Mouse (Mus musculus): ENCODE measurements around the gene Accs. TPM values are rescaled to one million over a fixed set of nuclear protein-coding genes. Genes with fewer than 3 reads are reported as not detected.

Accs gene
- polyA plus RNA-seq, 1 experiment from 2014 or later: 5.8 TPM

DNA sequence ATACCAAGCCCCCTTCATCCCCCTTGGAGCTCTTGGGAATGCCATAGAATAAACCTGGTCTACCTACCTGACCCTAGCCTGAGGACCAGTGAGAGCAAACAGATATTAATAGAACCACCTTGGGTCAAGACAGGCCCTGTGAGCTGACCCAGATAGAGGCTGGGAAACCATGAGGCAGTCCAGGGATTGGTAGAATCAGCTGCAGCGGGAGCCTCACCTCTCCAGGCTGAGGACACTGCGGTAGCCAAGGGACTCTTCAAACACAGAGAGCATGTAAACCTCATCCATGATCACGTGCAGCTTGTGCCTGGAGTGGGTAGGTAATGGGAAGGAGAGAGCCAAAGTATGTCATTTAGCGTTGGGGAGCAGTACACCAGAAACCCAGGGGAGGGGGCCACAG lies 10.8 kb downstream of the Accs start:
- Histone ChIP-seq H3K4me1 (ENCODE audit: control insufficient read depth, insufficient read depth, low read length) (no peaks in the 10 kb centered on the region), H3K4me2 (no peak overlapping the region), H3K27ac (ENCODE audit: low read depth, low read length) (no peak overlapping the region), H3K9ac (ENCODE audit: low read length) (no peak overlapping the region), H3K4me3 (ENCODE audit: low read depth, low read length) (no peak overlapping the region), H3K27me3 (ENCODE audit: control insufficient read depth, insufficient read depth, low read length) (no peaks in the 10 kb centered on the region), H3K9me3 (ENCODE audit: control insufficient read depth, low read length) (no peaks in the 10 kb centered on the region), H3K36me3 (ENCODE audit: control insufficient read depth, insufficient read depth, low read length) (peaks cover 13% of the 10 kb centered on the region)
- DNase-seq (ENCODE audit: low spot score, missing footprints) (no peak), ATAC-seq (ENCODE audit: low FRiP score) (no peak)
- WGBS: 87% methylated on average over 4 of the region's 4 CpGs

DNA sequence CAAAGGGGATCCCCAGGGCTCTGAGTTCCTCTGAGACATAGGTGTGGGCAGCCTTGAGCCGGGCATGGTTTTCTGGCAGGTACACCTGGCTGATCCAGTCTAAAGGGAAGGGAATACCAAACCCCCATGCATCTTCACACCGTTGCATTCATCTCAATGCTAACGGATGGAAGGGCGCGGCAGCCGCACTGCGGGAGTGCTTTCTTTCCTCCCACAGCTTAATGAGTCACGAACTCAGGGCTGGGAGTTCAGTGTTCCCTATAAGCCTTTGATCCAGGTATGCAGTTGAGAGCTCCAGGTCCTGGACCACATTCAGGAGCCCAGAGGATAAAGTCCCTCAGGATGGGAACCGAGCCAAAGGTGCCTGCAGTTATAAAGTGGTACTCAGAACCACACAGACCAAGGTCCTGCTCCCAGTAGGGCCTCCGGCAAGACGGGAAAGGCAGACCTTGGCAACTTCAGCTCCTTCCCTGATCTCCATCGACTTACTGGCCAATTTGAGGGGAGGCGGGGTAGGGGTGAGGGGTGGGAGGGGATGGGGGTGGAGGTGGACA lies 13.4 kb downstream of the Accs start:
- ATAC-seq (ENCODE audit: low FRiP score) (no peak), DNase-seq (ENCODE audit: low spot score, missing footprints) (no peak)
- Histone ChIP-seq H3K4me2 (no peak overlapping the region), H3K27ac (ENCODE audit: low read depth, low read length) (no peak overlapping the region), H3K4me1 (ENCODE audit: control insufficient read depth, insufficient read depth, low read length) (no peaks in the 10 kb centered on the region), H3K9ac (ENCODE audit: low read length) (no peak overlapping the region), H3K9me3 (ENCODE audit: control insufficient read depth, low read length) (no peaks in the 10 kb centered on the region), H3K36me3 (ENCODE audit: control insufficient read depth, insufficient read depth, low read length) (peaks cover 11% of the 10 kb centered on the region), H3K27me3 (ENCODE audit: control insufficient read depth, insufficient read depth, low read length) (no peaks in the 10 kb centered on the region), H3K4me3 (ENCODE audit: low read depth, low read length) (no peak overlapping the region)
- 74% methylated on average over 13 of the region's 13 CpGs for WGBS

DNA sequence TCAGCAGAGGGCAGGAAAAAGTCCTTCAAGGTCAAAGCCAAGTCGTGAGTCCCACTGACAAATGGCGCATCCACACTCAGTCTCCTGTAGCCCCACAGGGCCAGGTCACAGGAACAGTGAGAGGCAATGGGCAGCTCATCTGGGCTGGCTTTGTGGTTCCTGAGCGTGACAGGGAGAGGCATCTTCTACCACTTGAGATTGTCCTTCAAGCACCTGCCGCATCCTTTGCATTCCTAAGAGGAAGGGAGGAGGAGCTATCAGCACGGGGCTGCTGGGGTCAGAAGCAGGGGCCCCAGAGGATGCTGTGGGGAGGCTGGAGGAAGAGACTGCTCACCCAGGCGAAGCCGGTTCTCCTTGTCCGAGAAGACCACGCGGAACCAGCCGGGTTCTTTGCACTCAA lies 14.1 kb downstream of the Accs start:
- no peaks in the 10 kb centered on the region for H3K27me3 ChIP-seq (ENCODE audit: control insufficient read depth, insufficient read depth, low read length)
- 85% methylated on average over 11 of the region's 11 CpGs for WGBS
- H3K4me1 ChIP-seq (ENCODE audit: control insufficient read depth, insufficient read depth, low read length): no peaks in the 10 kb centered on the region
- H3K4me2 ChIP-seq: no peak overlapping the region
- peaks cover 6% of the 10 kb centered on the region for H3K36me3 ChIP-seq (ENCODE audit: control insufficient read depth, insufficient read depth, low read length)
- no peak for DNase-seq (ENCODE audit: low spot score, missing footprints)
- H3K9me3 ChIP-seq (ENCODE audit: control insufficient read depth, low read length): no peaks in the 10 kb centered on the region
- no peak for ATAC-seq (ENCODE audit: low FRiP score)
- H3K27ac ChIP-seq (ENCODE audit: low read depth, low read length): no peak overlapping the region
- no peak overlapping the region for H3K9ac ChIP-seq (ENCODE audit: low read length)
- no peak overlapping the region for H3K4me3 ChIP-seq (ENCODE audit: low read depth, low read length)

DNA sequence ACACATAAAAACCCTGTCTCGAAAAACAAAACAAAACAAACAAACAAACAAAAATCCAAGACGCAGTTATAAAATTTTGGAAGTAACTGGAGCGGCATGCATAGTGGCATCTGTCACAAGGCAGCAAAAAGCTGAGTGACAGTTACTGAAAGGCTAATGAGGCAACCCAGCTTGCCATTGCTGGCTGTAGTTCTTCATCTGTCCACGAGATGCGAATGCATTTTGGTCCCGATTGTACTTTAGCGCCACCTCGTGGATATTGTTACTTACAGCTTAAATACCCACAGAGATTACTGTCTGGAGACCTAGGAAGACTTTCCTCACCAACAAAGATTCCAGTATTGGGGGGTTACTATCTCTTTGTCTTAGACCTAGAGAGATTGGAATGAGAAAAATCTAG lies 26.2 kb downstream of the Accs start:
- ATAC-seq (ENCODE audit: low FRiP score) (0 out of 2 replicates have a peak, but pooled peaks have one; percentile 40), DNase-seq (ENCODE audit: low spot score, missing footprints) (peak; percentile 96)
- Histone ChIP-seq H3K4me2 (no peak overlapping the region), H3K36me3 (ENCODE audit: control insufficient read depth, insufficient read depth, low read length) (no peaks in the 10 kb centered on the region), H3K9ac (ENCODE audit: low read length) (no peak overlapping the region), H3K9me3 (ENCODE audit: control insufficient read depth, low read length) (no peaks in the 10 kb centered on the region), H3K27me3 (ENCODE audit: control insufficient read depth, insufficient read depth, low read length) (no peaks in the 10 kb centered on the region), H3K4me1 (ENCODE audit: control insufficient read depth, insufficient read depth, low read length) (peaks cover 10% of the 10 kb centered on the region), H3K4me3 (ENCODE audit: low read depth, low read length) (no peak overlapping the region), H3K27ac (ENCODE audit: low read depth, low read length) (no peak overlapping the region)
- 19% methylated on average over 8 of the region's 8 CpGs for WGBS

DNA sequence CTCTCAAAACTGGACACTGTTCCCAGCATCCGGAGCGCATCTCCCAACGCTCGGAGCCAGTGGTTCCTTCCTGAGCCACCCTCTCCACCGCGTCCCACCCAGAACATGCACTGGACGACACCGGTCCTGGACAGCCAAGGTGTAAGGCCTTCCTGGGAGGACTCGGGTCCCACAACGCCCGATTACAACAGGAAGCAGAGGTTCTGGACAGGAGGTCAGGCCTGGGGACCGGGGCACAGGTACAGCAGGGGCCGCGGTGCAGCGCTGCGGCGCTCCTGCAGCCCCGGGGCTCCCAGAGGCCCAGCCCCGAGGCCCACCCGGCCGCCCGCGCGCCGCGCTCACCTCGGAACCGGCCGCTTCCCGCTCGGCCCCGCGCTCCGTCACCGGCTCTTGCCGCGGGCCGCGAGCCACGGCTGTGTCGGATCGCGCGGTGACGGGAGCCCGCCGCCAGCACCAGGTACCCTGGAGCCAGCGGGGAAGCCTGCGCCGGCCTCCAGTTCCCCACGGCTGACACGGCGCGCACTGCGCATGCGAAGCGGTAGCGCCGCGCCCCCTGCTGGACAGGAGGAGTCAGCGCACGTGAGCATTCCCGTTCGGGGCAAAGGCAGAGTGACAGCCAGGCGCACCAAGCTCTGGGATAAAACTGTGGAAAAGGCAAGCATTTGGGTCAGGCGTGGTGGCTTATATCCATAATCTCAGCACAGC lies 27.5 kb downstream of the Accs start, which contains the start of gene Ext2:
Gene Ext2, minus strand, starts transcription at position 524 of the 705 bp plus-strand sequence.
- H3K27ac ChIP-seq (ENCODE audit: low read depth, low read length): no peak within 1 kb of the TSS

DNA sequence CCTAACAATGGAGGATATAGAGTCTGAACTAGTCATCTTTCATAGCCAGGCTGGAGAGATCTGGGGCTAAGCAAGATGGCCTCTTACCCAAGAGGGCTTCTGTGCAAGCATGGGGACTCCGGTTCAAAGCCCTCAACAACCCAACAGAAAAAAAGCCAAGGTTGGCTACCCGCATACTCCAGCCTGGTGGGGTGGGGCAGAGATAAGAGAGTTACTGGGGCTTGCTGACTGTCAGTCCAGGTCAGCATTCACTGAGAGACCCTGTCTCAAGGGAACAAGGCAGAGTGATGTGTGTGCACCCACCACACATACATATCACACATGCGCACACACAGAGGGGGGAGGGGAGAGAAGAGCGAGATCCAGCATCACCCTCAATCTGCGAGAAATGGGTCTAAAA lies 32.0 kb downstream of the Accs start:
- H3K27ac ChIP-seq (ENCODE audit: low read depth, low read length): no peak overlapping the region
- no peaks in the 10 kb centered on the region for H3K36me3 ChIP-seq (ENCODE audit: control insufficient read depth, insufficient read depth, low read length)
- no peak overlapping the region for H3K9ac ChIP-seq (ENCODE audit: low read length)
- 90% methylated on average over 5 of the region's 5 CpGs for WGBS
- no peaks in the 10 kb centered on the region for H3K9me3 ChIP-seq (ENCODE audit: control insufficient read depth, low read length)
- no peak overlapping the region for H3K4me2 ChIP-seq
- ATAC-seq (ENCODE audit: low FRiP score): no peak
- H3K4me1 ChIP-seq (ENCODE audit: control insufficient read depth, insufficient read depth, low read length): peaks cover 10% of the 10 kb centered on the region
- H3K27me3 ChIP-seq (ENCODE audit: control insufficient read depth, insufficient read depth, low read length): no peaks in the 10 kb centered on the region
- no peak overlapping the region for H3K4me3 ChIP-seq (ENCODE audit: low read depth, low read length)
- no peak for DNase-seq (ENCODE audit: low spot score, missing footprints)

More for the DNA sequence above, 27.5 kb downstream of the Accs start, which contains the start of gene Ext2:
- Histone ChIP-seq H3K9ac (ENCODE audit: low read length) (peak within 1 kb of the TSS; percentile 91), H3K27me3 (ENCODE audit: control insufficient read depth, insufficient read depth, low read length) (no peaks in the 10 kb centered on the region), H3K36me3 (ENCODE audit: control insufficient read depth, insufficient read depth, low read length) (no peaks in the 10 kb centered on the region), H3K4me3 (ENCODE audit: low read depth, low read length) (peak within 1 kb of the TSS; percentile 89), H3K9me3 (ENCODE audit: control insufficient read depth, low read length) (no peaks in the 10 kb centered on the region), H3K4me2 (peak within 1 kb of the TSS; percentile 78), H3K4me1 (ENCODE audit: control insufficient read depth, insufficient read depth, low read length) (peaks cover 10% of the 10 kb centered on the region)
- ATAC-seq (ENCODE audit: low FRiP score) (peak; percentile 94), DNase-seq (ENCODE audit: low spot score, missing footprints) (peak; percentile 99)
- WGBS: under 1% methylated on average over 65 of the region's 66 CpGs

DNA sequence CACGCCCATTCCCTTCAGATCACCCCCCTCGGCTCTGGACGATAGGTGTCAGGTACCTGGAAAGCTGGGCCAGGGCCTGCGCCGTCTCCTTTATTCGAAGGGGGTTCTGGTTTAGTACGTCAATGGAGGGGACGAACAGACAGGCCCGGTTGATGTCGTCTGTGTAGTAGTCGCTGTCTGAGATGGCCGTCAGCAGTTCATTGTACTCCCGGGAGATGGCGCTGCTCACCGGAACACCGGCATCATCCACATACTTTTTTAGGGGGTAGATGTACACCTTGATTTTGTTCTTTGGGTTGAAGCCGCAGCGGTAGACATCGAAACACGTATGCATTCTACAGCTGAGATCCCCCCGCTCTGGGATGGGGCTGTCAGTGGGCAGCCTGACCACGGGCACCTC lies 36.4 kb downstream of the Accs start:
- no peak for ATAC-seq (ENCODE audit: low FRiP score)
- DNase-seq (ENCODE audit: low spot score, missing footprints): no peak
- H3K4me2 ChIP-seq: no peak overlapping the region
- 93% methylated on average over 22 of the region's 22 CpGs for WGBS
- H3K36me3 ChIP-seq (ENCODE audit: control insufficient read depth, insufficient read depth, low read length): no peaks in the 10 kb centered on the region
- no peak overlapping the region for H3K27ac ChIP-seq (ENCODE audit: low read depth, low read length)
- H3K9ac ChIP-seq (ENCODE audit: low read length): no peak overlapping the region
- H3K4me1 ChIP-seq (ENCODE audit: control insufficient read depth, insufficient read depth, low read length): no peaks in the 10 kb centered on the region
- no peaks in the 10 kb centered on the region for H3K9me3 ChIP-seq (ENCODE audit: control insufficient read depth, low read length)
- no peak overlapping the region for H3K4me3 ChIP-seq (ENCODE audit: low read depth, low read length)
- H3K27me3 ChIP-seq (ENCODE audit: control insufficient read depth, insufficient read depth, low read length): no peaks in the 10 kb centered on the region

DNA sequence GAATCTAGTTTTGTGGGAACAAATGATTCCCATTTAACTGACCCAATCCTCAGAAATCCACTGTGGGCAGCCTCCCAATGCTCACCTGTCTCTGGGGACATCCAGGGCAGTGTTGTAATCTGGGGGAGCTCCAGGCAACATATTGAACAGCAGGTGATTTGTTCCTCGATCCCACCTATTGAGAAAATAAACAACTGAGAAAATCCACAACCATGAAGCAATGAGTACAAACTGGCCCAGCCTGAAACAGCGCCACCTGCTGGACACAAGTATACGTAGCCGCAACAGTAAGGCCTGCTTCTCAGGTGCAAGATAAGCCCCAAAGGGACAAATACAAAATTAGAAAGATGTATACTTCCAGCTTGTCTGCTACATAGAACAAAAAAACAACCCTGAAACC lies 37.9 kb downstream of the Accs start:
- no peaks in the 10 kb centered on the region for H3K27me3 ChIP-seq (ENCODE audit: control insufficient read depth, insufficient read depth, low read length)
- no peak overlapping the region for H3K4me3 ChIP-seq (ENCODE audit: low read depth, low read length)
- DNase-seq (ENCODE audit: low spot score, missing footprints): peak; percentile 90
- no peak overlapping the region for H3K9ac ChIP-seq (ENCODE audit: low read length)
- H3K4me1 ChIP-seq (ENCODE audit: control insufficient read depth, insufficient read depth, low read length): no peaks in the 10 kb centered on the region
- no peak overlapping the region for H3K4me2 ChIP-seq
- no peaks in the 10 kb centered on the region for H3K9me3 ChIP-seq (ENCODE audit: control insufficient read depth, low read length)
- H3K36me3 ChIP-seq (ENCODE audit: control insufficient read depth, insufficient read depth, low read length): no peaks in the 10 kb centered on the region
- ATAC-seq (ENCODE audit: low FRiP score): no peak
- H3K27ac ChIP-seq (ENCODE audit: low read depth, low read length): no peak overlapping the region
- 34% methylated on average over 4 of the region's 4 CpGs for WGBS

DNA sequence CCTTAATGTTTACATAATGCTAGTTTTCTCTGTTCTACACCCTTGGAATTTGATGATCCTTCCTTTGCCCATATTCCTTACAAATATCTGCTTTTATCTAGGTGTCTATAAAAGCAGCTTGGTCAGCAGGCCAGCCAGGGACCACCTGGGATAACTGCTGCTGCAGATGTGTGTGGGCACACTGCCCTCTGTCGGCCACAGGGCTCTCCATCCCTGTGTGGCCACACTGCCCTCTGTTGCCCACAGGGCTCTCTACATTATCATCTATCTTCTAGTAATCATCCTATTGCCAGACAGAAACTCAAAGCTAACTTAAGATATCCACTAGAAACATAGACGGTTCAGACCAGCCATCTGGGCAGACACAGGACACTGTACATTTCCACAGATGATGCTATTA lies 39.8 kb downstream of the Accs start:
- Histone ChIP-seq H3K4me3 (ENCODE audit: low read depth, low read length) (no peak overlapping the region), H3K27ac (ENCODE audit: low read depth, low read length) (no peak overlapping the region), H3K9me3 (ENCODE audit: control insufficient read depth, low read length) (no peaks in the 10 kb centered on the region), H3K9ac (ENCODE audit: low read length) (no peak overlapping the region), H3K4me2 (no peak overlapping the region), H3K27me3 (ENCODE audit: control insufficient read depth, insufficient read depth, low read length) (no peaks in the 10 kb centered on the region), H3K4me1 (ENCODE audit: control insufficient read depth, insufficient read depth, low read length) (no peaks in the 10 kb centered on the region), H3K36me3 (ENCODE audit: control insufficient read depth, insufficient read depth, low read length) (no peaks in the 10 kb centered on the region)
- no peak for DNase-seq (ENCODE audit: low spot score, missing footprints)
- 16% methylated on average over 2 of the region's 2 CpGs for WGBS
- peak; percentile 30; the same call in 1 of the 2 replicates for ATAC-seq (ENCODE audit: low FRiP score)
